Mouse (Mus musculus): ENCODE data around the gene Cort.
A peak's percentile ranks its signal among the peaks of the same experiment; 100 is the strongest.

The Cort gene

DNA sequence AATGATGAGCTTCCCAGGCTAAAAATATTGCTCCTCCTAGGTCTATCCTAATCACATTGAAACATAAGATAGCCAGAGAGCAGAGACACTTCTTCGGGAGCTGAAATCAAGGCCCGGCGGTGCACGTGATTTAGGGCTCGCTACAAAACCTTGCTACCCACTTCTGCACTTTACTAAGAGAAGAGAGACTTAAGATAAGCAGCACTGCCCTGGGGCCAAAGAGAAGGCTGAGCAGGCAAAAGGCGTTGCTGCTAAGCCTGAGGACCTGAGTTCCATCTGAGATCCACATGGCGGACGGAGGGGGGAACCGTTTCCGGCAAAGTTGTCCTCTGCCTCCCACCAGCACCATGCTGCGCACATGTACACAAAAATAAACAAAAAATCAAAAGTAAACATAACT lies 28.0 kb downstream of the Cort start:
- no peak for DNase-seq (ENCODE audit: low spot score in 2 of 2)

DNA sequence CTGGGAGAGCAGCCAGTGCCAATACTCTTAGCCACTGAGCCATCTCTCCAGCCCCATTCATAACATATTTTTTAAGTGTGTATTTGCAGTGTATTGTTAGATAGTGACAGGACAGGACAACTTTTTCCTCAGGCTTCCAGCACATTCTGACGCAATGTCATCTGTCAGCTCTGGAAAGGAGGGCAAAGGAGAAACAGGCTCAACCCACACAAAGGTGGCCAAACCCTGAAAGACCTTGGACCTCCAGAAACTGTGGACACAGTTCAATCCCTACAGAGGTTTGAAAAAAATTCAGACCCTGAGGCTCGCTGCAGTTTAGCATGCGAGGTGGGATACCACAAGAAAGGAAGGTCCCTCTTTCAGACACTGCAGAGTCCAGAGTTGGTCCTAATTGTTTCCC lies 28.6 kb downstream of the Cort start:
- no peak for DNase-seq (ENCODE audit: low spot score in 2 of 2)

DNA sequence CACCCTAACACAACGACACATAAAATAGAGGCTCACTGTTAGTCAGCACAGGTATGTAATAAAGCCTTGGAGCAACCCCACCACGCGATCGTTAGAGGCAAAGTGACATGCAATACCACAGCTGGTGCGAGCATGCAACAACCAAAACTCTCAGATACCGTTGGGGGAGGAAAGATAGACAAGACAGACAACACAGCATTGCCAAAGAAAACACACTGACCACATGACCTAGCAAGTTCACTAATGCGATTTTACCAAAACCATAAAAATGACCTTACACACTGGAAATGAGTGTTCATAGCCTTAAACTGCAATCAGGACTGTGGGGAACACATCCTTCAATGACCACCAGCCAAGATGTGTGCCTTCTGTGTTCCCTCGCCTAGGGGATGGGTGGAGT lies 35.2 kb downstream of the Cort start:
- DNase-seq (ENCODE audit: low spot score in 2 of 2), result no peak

DNA sequence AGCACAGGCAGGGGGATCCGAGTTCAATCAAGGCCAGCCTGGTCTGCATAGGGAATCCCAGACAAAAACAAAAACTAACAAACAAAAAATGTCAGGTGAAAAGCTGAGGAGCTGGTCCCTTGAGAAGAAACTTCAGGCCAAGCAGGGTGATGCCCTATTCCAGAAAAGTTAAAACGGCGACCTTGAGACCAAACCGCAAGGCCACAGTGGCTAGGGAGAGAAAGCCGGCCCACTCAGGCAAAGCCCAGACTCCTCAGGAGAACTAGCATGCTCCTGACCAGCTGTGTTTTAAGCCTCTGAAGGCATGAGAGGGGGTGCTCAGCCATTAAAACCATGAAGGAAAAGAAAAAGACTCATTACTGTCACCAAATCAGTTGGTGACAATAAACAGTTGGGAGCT lies 41.2 kb downstream of the Cort start:
- no peak for DNase-seq (ENCODE audit: low spot score in 2 of 2)

DNA sequence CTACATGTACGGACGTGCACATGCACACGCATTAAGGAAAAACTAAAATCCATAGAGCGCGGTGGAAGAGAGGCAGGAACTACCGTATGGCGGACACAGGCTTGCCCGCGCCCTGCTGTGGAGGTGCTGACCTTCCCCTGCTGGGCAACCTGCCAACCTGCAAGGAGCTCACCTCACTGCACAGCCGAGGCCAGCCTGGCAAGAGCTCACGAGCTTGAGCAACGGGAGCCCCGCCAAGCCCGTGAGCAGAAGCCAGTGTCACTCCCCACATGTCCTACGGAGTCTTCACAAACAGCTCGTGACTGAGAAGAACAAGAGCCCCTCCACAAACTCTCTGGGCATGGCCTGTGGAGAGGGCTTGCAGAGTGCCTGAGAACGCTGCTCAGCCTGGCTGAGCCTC lies 45.0 kb downstream of the Cort start:
- peak in 1 of 2 experiments; percentile 59 for DNase-seq (ENCODE audit: low spot score in 2 of 2)

DNA sequence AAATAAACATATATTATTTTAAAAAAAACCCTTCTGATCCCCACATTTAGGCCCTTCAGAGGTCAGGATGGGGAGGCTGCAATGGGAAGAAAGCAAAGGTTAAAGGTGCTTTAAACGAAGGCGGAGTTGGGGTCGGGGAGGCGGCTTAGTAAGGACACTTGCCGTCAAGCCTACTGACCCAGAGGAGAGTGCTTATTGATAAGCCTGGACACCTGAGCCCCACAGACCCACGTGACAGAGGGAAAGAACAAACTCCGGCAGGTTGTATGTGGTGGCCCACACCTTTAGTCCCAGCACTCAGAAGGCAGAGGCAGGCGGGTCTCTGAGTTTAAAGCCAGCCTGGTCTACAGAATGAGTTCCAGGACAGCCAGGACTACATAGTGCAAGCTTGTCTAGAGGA lies 46.5 kb downstream of the Cort start:
- no peak for DNase-seq (ENCODE audit: low spot score in 2 of 2)

DNA sequence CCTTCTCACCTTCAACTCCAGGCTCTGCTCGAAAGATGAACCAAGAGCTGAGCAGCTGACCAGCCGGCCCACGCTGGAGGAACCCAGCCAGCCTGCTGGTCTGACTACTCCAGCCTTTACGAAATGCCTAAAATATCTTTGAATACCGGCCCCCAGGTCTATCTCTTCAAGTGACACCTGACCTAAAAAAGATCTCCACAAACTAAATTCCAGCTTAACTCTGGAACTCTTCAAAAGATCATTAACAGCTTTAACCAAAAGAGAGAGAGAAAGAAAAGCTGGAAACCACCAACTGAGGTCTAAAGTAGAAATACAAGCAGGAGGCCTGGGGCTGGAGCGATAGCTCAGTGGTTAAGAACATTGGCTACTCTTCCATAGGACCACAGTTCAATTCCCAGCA lies 46.9 kb downstream of the Cort start:
- DNase-seq (ENCODE audit: low spot score in 2 of 2), result no peak

DNA sequence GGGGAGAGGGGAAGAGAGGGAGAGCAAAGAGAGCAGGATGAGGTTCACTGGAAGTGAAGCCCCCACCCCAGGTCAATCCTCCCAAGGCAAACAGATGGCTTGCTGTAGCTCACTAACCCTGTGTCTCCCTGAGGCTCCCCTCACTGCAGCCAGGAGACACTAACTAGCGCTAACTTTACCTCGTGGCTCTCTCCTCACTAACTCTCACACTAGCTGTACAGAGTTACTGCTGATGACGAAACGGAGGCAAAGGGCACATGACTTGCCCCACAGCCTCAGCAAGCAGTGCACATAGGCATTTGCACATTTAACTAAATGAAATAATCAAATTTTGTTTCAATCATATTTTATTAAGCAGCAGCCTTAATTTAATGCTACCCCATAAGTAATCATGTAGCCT lies 48.3 kb downstream of the Cort start:
- no peak for DNase-seq (ENCODE audit: low spot score in 2 of 2)

DNA sequence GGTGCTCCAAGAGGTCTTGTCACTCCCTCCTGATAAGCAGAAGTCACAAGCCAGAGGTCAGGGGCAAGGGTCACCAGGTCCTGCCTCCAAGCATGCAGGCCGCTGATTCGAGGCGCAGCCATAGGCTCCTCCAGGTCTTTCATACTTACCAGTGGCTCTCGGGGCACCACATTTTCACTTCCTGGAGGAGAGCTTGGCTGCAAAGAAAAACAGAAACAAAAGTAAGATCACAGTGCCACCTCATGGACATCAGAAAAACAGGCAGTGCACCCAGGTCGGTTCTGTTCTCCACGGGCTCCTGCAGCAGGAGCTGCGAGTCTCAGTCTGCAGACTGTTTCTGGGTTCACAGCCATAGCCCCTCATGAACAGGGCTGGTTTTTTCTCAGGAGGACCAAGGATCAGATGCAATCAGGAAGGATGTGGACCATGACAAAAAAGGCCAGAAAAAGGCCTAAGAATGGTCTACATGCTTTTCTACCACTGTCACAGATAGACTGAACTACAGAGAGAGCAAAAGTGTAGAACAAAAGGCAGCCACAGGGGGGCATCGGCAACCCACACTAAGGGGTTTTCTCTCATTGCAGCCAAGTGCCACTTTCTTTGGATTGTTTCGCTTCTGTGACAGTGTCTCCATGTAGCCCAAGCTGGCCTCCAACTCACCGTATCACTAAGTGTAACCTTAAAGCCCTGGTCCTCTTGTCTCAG lies 50.5 kb downstream of the Cort start:
- DNase-seq (ENCODE audit: low spot score in 2 of 2), result peak; percentile 77 to 80

DNA sequence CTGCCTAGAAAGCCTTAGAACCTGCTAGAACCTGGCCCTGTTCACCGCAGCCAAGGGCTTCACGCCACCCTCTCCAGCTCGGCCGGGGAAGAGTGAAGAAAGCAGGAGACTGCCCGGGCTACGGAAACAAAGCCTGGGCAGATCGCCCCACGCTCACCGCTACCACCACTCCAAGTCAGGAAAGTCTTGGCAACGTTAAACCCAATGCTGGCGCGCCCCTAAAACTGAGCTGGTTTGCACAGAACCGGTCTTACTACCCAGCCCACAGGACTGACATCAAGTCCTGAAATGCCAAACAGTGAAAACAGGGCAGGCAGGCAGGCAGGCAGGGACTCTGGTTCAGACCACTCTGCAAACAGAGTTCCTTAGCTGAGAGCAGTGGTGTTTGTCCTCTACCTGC lies 51.5 kb downstream of the Cort start:
- no peak for DNase-seq (ENCODE audit: low spot score in 2 of 2)
